Mouse (Mus musculus) heart, embryonic 13.5 days (tissue): Measurements from ENCODE around the gene Cxcr2. TPM values are rescaled to one million over a fixed set of nuclear protein-coding genes. Genes with fewer than 3 reads are reported as not detected.

ENCODE experiments used
- ATAC-seq: fragments of 200-750 bp; cut with Nextera tagmentation; 2 replicates; pipeline ENCODE4 v1.8.0; 2017; ENCODE audit warnings: moderate TSS enrichment; ENCODE audit not compliant: insufficient number of reproducible peaks, low FRiP score, low TSS enrichment; ENCODE audit errors: extremely low read depth
- H3K27ac ChIP-seq: fragments of 300-500 bp; sonication (generic); replicated peaks from 2 replicates; pipeline ENCODE4 v1.5.1; 2015; ENCODE audit warnings: moderate library complexity, mild to moderate bottlenecking, inconsistent platforms
- H3K27me3 ChIP-seq: fragments of 300-500 bp; sonication (generic); replicated peaks from 2 replicates; pipeline ENCODE4 v1.6.1; 2015; ENCODE audit warnings: mild to moderate bottlenecking, inconsistent platforms
- H3K36me3 ChIP-seq: fragments of 300-500 bp; sonication (generic); 2 replicates; pipeline ENCODE4 v1.6.1; 2015; ENCODE audit warnings: mild to moderate bottlenecking, inconsistent platforms
- H3K4me1 ChIP-seq: fragments of 300-500 bp; sonication (generic); 2 replicates; pipeline ENCODE4 v1.6.1; 2015; ENCODE audit warnings: inconsistent platforms
- H3K4me2 ChIP-seq: fragments of 300-500 bp; sonication (generic); 2 replicates; pipeline ENCODE4 v1.6.1; 2015; ENCODE audit warnings: inconsistent platforms, mild to moderate bottlenecking, moderate library complexity
- H3K4me3 ChIP-seq: fragments of 300-500 bp; sonication (generic); 2 replicates; pipeline ENCODE4 v1.5.1; 2015; ENCODE audit warnings: moderate library complexity, mild to moderate bottlenecking, inconsistent platforms
- H3K9ac ChIP-seq: fragments of 300-500 bp; sonication (generic); 2 replicates; pipeline ENCODE4 v1.6.1; 2015; ENCODE audit warnings: inconsistent platforms, mild to moderate bottlenecking, moderate library complexity
- H3K9me3 ChIP-seq: fragments of 300-500 bp; sonication (generic); 2 replicates; pipeline ENCODE4 v1.6.1; 2016; ENCODE audit warnings: inconsistent platforms
- WGBS: fragments of 180-500 bp; shearing (Covaris S2); methylation state at CpG from one replicate; pipeline ENCODE4 v1.1.7; 2015; ENCODE audit warnings: mixed read lengths; 5-methylcytosine and 5-hydroxymethylcytosine counted together
- microRNA counts: library from miRNA; unstranded; fragments of <30 nt; microRNA quantifications from one replicate; lab custom pipeline; 2016
- microRNA-seq: library from miRNA; unstranded; fragments of <30 nt; microRNA quantifications from one replicate; pipeline ENCODE4, GENCODE M21; 2016
- polyA plus RNA-seq: library from polyadenylated mRNA; unstranded; fragments of >200 nt; fragmentation: Nextera tagmentation; extraction: Ambion mirVana; gene quantifications from 2 replicates; pipeline ENCODE4 v1.2.1, GENCODE M21; 2015

Cxcr2 gene
- polyA plus RNA-seq, 1 experiment from 2014 or later, result not detected

DNA sequence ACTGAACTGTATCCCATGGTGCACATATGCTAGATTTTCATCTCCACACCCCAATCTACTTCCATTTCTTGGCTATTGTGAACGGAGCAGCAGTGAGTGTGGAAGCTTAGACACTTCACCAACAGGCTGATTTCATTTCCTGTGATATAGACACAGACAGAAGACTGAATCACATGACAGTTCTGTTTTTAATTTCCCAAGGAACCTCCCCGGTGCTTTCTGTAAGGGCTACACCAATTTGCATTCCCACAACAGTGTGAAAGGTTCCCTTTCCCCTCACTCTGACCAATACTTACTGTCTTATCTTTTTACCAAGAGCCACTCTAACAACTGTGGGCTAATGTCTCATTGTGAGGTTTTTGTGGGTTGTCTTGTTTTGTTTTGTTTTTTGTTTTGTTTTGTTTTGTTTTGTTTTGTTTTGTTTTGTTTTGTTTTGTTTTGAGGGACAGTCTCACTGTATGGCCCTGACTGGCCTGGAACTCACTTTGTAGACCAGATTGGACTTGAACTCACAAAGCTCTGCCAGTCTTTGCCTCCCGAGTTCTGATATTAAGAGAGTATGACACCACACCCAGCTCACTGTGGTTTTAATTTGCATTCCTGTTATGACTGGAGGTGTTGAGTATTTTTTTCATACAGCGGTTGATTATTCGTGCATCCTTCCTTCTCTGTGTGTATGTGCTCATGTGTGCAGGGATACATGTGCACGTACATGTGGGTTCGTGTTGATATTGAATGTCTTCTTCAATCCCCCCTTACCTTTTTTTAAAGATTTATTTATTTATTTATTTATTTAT, 47.5 kb downstream of the Cxcr2 start:
- 72% methylated on average over 7 of the region's 7 CpGs for WGBS
- Histone ChIP-seq H3K27ac (no peak overlapping the region), H3K9me3 (no peaks in the 10 kb centered on the region), H3K27me3 (no peaks in the 10 kb centered on the region), H3K4me1 (peaks cover 13% of the 10 kb centered on the region; the same call in 1 of the 2 replicates), H3K9ac (no peak overlapping the region), H3K4me2 (no peak overlapping the region), H3K36me3 (no peaks in the 10 kb centered on the region), H3K4me3 (no peak overlapping the region)
- ATAC-seq, result no peak

DNA sequence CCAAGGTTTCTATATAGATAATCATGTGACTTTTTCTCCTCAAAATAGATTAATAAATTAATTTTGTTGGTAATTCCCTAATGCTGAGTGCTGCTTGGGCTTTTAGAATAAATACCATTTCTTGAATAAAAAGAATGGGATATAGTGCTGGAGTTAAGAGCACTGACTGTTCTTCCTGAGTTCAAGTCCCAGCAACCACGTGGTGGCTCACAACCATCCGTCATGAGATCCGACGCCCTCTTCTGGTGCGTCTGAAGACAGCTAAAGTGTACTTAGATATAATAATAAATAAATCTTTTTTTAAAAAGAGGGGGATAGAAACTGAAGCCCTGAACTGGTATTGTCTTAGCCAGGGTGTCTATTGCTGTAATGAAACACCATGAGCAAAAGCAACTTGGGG, 49.7 kb downstream of the Cxcr2 start:
- ATAC-seq, result no peak
- no peak overlapping the region for H3K9ac ChIP-seq
- H3K9me3 ChIP-seq, result no peaks in the 10 kb centered on the region
- no peaks in the 10 kb centered on the region for H3K36me3 ChIP-seq
- WGBS, result 65% methylated on average over 5 of the region's 5 CpGs
- H3K4me1 ChIP-seq, result peaks cover 13% of the 10 kb centered on the region; the same call in 1 of the 2 replicates
- H3K27ac ChIP-seq, result no peak overlapping the region
- H3K27me3 ChIP-seq, result no peaks in the 10 kb centered on the region
- H3K4me2 ChIP-seq, result no peak overlapping the region
- H3K4me3 ChIP-seq, result no peak overlapping the region

DNA sequence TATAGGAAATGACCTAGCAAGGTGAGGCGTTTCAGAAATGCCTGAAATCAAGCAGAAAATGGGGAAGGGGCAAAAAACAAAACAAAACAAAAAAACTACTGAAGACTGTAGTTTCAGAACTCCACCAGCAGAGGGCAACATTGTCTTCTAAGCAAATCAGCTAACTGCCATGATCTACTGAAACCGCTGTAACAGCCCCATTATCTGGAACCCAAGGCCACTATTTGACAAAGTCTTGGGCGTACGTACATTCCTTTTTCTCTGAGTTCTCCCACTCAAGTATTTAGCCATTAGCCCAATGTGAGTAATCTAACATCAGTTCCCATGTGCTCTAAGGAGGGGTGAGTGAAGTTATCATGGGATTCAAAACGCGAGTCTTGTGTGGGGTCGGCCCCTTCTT, 52.1 kb downstream of the Cxcr2 start:
- 0 out of 2 replicates have a peak, but pooled peaks cover 3% of the 10 kb centered on the region for H3K4me1 ChIP-seq
- H3K36me3 ChIP-seq, result no peaks in the 10 kb centered on the region
- H3K9me3 ChIP-seq, result no peaks in the 10 kb centered on the region
- ATAC-seq, result no peak
- H3K4me2 ChIP-seq, result no peak overlapping the region
- H3K9ac ChIP-seq, result no peak overlapping the region
- WGBS, result 50% methylated on average over 7 of the region's 7 CpGs
- no peak overlapping the region for H3K27ac ChIP-seq
- H3K4me3 ChIP-seq, result no peak overlapping the region
- no peaks in the 10 kb centered on the region for H3K27me3 ChIP-seq

DNA sequence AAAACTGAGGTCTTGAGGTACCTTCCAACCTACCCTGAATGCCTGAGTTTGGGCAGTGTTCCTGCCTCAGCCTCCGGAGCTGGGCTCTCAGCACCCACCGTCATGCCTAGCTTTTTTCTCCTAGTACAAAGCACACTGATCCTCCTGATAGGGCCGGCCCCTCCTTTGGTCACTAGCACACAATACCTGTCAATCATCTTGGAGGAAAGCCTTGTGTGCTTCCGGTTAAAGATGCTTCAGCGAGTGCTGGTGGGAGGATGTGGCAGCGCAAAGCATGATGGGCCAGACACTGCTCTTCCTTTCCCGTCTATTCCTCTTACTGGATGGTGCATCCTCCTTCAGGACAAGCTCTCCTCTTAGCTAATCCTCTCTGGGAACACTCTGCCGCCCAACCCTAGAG, 52.9 kb downstream of the Cxcr2 start:
- Histone ChIP-seq H3K36me3 (no peaks in the 10 kb centered on the region), H3K9ac (no peak overlapping the region), H3K4me2 (no peak overlapping the region), H3K4me3 (no peak overlapping the region), H3K27me3 (no peaks in the 10 kb centered on the region), H3K9me3 (no peaks in the 10 kb centered on the region), H3K4me1 (no peaks in the 10 kb centered on the region), H3K27ac (no peak overlapping the region)
- ATAC-seq, result no peak
- WGBS, result 73% methylated on average over 8 of the region's 8 CpGs

DNA sequence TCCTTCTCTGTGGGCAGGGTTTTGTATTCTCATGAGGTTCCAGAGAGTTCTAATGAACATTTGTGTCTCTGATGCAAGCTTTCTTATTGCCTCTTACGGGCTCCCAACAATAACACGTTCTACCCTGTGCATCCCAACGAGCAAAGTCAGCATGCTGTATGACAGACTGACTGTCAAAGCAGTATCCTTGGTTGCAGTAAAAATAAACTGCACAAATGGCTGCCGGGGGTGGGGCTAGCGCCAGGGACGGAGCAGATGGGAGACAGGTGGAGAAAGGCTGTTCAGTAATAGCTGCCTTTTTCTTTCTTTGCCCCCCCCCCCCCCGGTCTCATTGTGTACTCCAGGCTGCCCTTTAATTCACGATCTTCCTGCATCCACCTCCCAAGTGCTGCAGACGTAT, 54.1 kb downstream of the Cxcr2 start:
- ATAC-seq, result no peak
- Histone ChIP-seq H3K27ac (no peak overlapping the region), H3K9me3 (no peaks in the 10 kb centered on the region), H3K9ac (no peak overlapping the region), H3K27me3 (no peaks in the 10 kb centered on the region), H3K4me2 (no peak overlapping the region), H3K36me3 (no peaks in the 10 kb centered on the region), H3K4me3 (no peak overlapping the region), H3K4me1 (no peaks in the 10 kb centered on the region)
- WGBS, result 68% methylated on average over 9 of the region's 9 CpGs

DNA sequence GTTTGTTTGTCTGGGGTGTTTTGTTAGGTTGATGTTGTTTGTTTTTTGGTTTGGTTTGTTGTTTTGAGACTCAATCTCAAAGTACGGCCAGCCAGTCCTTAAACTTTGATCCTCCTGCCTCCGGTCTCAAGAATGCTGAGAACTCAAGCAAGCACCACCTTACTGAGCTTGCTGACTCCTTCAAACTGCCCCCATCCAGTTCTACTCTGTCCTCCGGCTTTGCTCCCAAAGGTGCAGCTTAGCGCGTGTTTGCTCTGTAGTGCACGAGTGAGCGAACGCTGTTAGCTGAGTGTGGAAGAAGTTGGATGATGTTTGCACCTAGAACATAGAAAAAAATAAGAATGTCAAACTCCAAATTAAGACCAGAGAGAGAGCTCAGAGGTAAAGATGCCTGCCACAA, 55.2 kb downstream of the Cxcr2 start:
- no peak overlapping the region for H3K27ac ChIP-seq

More for the DNA sequence above, 55.2 kb downstream of the Cxcr2 start:
- Histone ChIP-seq H3K9me3 (no peaks in the 10 kb centered on the region), H3K27me3 (no peaks in the 10 kb centered on the region), H3K4me3 (no peak overlapping the region), H3K36me3 (no peaks in the 10 kb centered on the region), H3K4me2 (no peak overlapping the region), H3K9ac (no peak overlapping the region), H3K4me1 (no peaks in the 10 kb centered on the region)
- WGBS, result 86% methylated on average over 8 of the region's 8 CpGs
- no peak for ATAC-seq

MicroRNAs encoded within 50 kb of the gene (microRNA counts, 519-probe panel; counts per million panel counts)
- 2,107 counts per million, percentile 63 among the panel's probes with 10 or more counts for microRNA mmu-miR-1928 (lab: Ali Mortazavi, UCI)

Small RNAs within 50 kb of the gene (microRNA-seq; reads per million reads assigned to microRNA genes)
- not detected for gene Mir1928

Other genes with a start within 250 kb of the Cxcr2 start
- gene Tns1, start 29.5 kb upstream of the Cxcr2 start, polyA plus RNA-seq, result 100 and 105 TPM in 2 replicates
- 0.20 and 0.48 TPM in 2 replicates for gene Rufy4, start 28.4 kb upstream of the Cxcr2 start, polyA plus RNA-seq
- gene Cxcr1, start 40.6 kb downstream of the Cxcr2 start, polyA plus RNA-seq, result not detected in 2 replicates
- 400 and 438 TPM in 2 replicates for gene Arpc2, start 82.1 kb downstream of the Cxcr2 start, polyA plus RNA-seq
- 0.36 and 0.64 TPM in 2 replicates for gene Gpbar1, start 124.6 kb downstream of the Cxcr2 start, polyA plus RNA-seq
- 164 and 188 TPM in 2 replicates for gene Aamp, start 130.7 kb downstream of the Cxcr2 start, polyA plus RNA-seq
- 227 and 252 TPM in 2 replicates for gene Pnkd, start 130.9 kb downstream of the Cxcr2 start, polyA plus RNA-seq
- 42.0 and 42.7 TPM in 2 replicates for gene Tmbim1, start 151.6 kb downstream of the Cxcr2 start, polyA plus RNA-seq
- gene Catip, start 208.1 kb downstream of the Cxcr2 start, polyA plus RNA-seq, result 0.33 and 0.38 TPM in 2 replicates
- gene Slc11a1, start 221.2 kb downstream of the Cxcr2 start, polyA plus RNA-seq, result 2.8 and 3.1 TPM in 2 replicates
- 57.3 and 60.4 TPM in 2 replicates for gene Ctdsp1, start 237.5 kb downstream of the Cxcr2 start, polyA plus RNA-seq